Mouse (Mus musculus) liver, embryonic 13.5 days (tissue): Measurements from ENCODE around the gene Wnt6. TPM values are rescaled to one million over a fixed set of nuclear protein-coding genes. Genes with fewer than 3 reads are reported as not detected.

Experiments
- ATAC-seq: fragments of 200-750 bp; cut with Nextera tagmentation; 2 replicates; pipeline ENCODE4 v1.8.0; 2017; ENCODE audit warnings: low read depth, mild to moderate bottlenecking, moderate number of reproducible peaks, moderate library complexity
- DNase-seq: peaks from one replicate; pipeline ENCODE4 v3.0.0; 2022
- H3K27ac ChIP-seq: fragments of 300-500 bp; sonication (generic); 2 replicates; pipeline ENCODE4 v1.5.1; 2015; ENCODE audit warnings: moderate library complexity, mild to moderate bottlenecking, inconsistent platforms
- H3K27me3 ChIP-seq: fragments of 300-500 bp; sonication (generic); 2 replicates; pipeline ENCODE4 v1.6.1; 2015; ENCODE audit warnings: mild to moderate bottlenecking, inconsistent platforms
- H3K36me3 ChIP-seq: fragments of 300-500 bp; sonication (generic); 2 replicates; pipeline ENCODE4 v1.6.1; 2015; ENCODE audit warnings: mild to moderate bottlenecking, inconsistent platforms
- H3K4me1 ChIP-seq: fragments of 300-500 bp; sonication (generic); replicated peaks from 2 replicates; pipeline ENCODE4 v1.6.1; 2015; ENCODE audit warnings: inconsistent platforms
- H3K4me2 ChIP-seq: fragments of 300-500 bp; sonication (generic); 2 replicates; pipeline ENCODE4 v1.6.1; 2015; ENCODE audit warnings: inconsistent platforms, mild to moderate bottlenecking, moderate library complexity
- H3K4me3 ChIP-seq: fragments of 300-500 bp; sonication (generic); replicated peaks from 2 replicates; pipeline ENCODE4 v1.5.1; 2015; ENCODE audit warnings: mild to moderate bottlenecking, inconsistent platforms
- H3K9ac ChIP-seq: fragments of 300-500 bp; sonication (generic); 2 replicates; pipeline ENCODE4 v1.6.1; 2015; ENCODE audit warnings: mild to moderate bottlenecking, inconsistent platforms
- H3K9me3 ChIP-seq: fragments of 300-500 bp; sonication (generic); replicated peaks from 2 replicates; pipeline ENCODE4 v1.6.1; 2016; ENCODE audit warnings: inconsistent platforms
- WGBS: fragments of 180-500 bp; shearing (Covaris S2); methylation state at CpG from one replicate; pipeline ENCODE4 v1.1.7; 2015; ENCODE audit not compliant: insufficient replicate concordance; 5-methylcytosine and 5-hydroxymethylcytosine counted together
- polyA plus RNA-seq: library from polyadenylated mRNA; unstranded; fragments of >200 nt; fragmentation: Nextera tagmentation; extraction: Ambion mirVana; gene quantifications from 2 replicates; pipeline ENCODE4 v1.2.1, GENCODE M21; 2015

The Wnt6 gene
- polyA plus RNA-seq, 1 experiment from 2014 or later: 0.41 TPM

DNA sequence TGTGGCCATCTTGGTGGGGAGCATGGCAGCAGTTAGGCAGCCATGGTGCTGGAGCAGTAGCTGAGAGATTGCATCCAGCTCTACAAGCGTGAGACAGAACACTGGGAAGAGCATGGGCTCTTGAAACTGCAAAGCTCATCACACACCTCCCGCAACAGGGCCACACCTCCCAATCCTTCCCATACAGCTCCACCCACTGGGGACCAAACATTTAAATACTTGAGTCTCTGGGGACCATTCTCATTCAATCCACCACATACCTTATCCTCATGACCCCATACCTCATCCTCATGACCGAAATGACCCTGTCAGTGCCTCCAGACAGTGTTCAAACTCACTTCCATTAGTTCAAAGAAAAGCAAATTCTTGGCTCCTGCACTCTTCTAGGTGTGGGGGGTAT lies 61.6 kb downstream of the Wnt6 start:
- Histone ChIP-seq H3K4me1 (no peaks in the 10 kb centered on the region), H3K9ac (no peak overlapping the region), H3K4me2 (no peak overlapping the region), H3K4me3 (no peak overlapping the region), H3K27me3 (no peaks in the 10 kb centered on the region), H3K9me3 (no peaks in the 10 kb centered on the region), H3K27ac (no peak overlapping the region), H3K36me3 (no peaks in the 10 kb centered on the region)
- ATAC-seq (no peak), DNase-seq (no peak)
- WGBS: 53% methylated on average over 3 of the region's 3 CpGs

Other genes starting within 250 kb of the Wnt6 start
- 0.02 and 0.22 TPM in 2 replicates for gene Plcd4, start 229.0 kb upstream of the Wnt6 start, polyA plus RNA-seq
- 13.6 and 16.6 TPM in 2 replicates for gene Usp37, start 227.6 kb upstream of the Wnt6 start, polyA plus RNA-seq
- 1.8 TPM in 2 replicates for gene Zfp142, start 183.6 kb upstream of the Wnt6 start, polyA plus RNA-seq
- gene Bcs1l, start 183.6 kb upstream of the Wnt6 start, polyA plus RNA-seq: 13.8 and 14.3 TPM in 2 replicates
- 12.9 and 13.7 TPM in 2 replicates for gene Rnf25, start 170.5 kb upstream of the Wnt6 start, polyA plus RNA-seq
- gene Stk36, start 170.4 kb upstream of the Wnt6 start, polyA plus RNA-seq: 0.50 and 0.58 TPM in 2 replicates
- gene Ttll4, start 110.1 kb upstream of the Wnt6 start, polyA plus RNA-seq: 5.7 and 9.2 TPM in 2 replicates
- 2.6 and 3.2 TPM in 2 replicates for gene Cyp27a1, start 58.3 kb upstream of the Wnt6 start, polyA plus RNA-seq
- gene Prkag3, start 22.7 kb upstream of the Wnt6 start, polyA plus RNA-seq: 0.05 and 0.12 TPM in 2 replicates
- gene Wnt10a, start 19.6 kb downstream of the Wnt6 start, polyA plus RNA-seq: not detected in 2 replicates
- gene Cdk5r2, start 83.0 kb downstream of the Wnt6 start, polyA plus RNA-seq: not detected in 2 replicates
- 0.06 and 0.07 TPM in 2 replicates for gene Fev, start 113.5 kb downstream of the Wnt6 start, polyA plus RNA-seq
- not detected in 2 replicates for gene Cryba2, start 121.3 kb downstream of the Wnt6 start, polyA plus RNA-seq
- not detected in 2 replicates for gene Cfap65, start 163.7 kb downstream of the Wnt6 start, polyA plus RNA-seq
- 1.3 and 1.6 TPM in 2 replicates for gene Ihh, start 179.8 kb downstream of the Wnt6 start, polyA plus RNA-seq